Mouse (Mus musculus) hindbrain, embryonic 16.5 days (tissue): Measurements from ENCODE around the gene Ppp1r12a. TPM values are rescaled to one million over a fixed set of nuclear protein-coding genes. Genes with fewer than 3 reads are reported as not detected.

Source experiments
- ATAC-seq: fragments of 200-750 bp; cut with Nextera tagmentation; 2 replicates; pipeline ENCODE4 v1.8.0; 2017; ENCODE audit warnings: moderate TSS enrichment, moderate library complexity
- H3K27ac ChIP-seq: fragments of 300-500 bp; sonication (generic); 2 replicates; pipeline ENCODE4 v1.5.1; 2014; ENCODE audit warnings: low read depth, mild to moderate bottlenecking, control low read depth, low read length, moderate library complexity
- H3K27me3 ChIP-seq: fragments of 300-500 bp; sonication (generic); replicated peaks from 2 replicates; pipeline ENCODE4 v1.6.1; 2014; ENCODE audit warnings: low read length; ENCODE audit not compliant: control insufficient read depth, insufficient read depth
- H3K36me3 ChIP-seq: fragments of 300-500 bp; sonication (generic); 2 replicates; pipeline ENCODE4 v1.6.1; 2014; ENCODE audit warnings: mild to moderate bottlenecking, low read length, moderate library complexity, mixed read lengths; ENCODE audit not compliant: control insufficient read depth, insufficient read depth
- H3K4me1 ChIP-seq: fragments of 300-500 bp; sonication (generic); 2 replicates; pipeline ENCODE4 v1.6.1; 2014; ENCODE audit warnings: low read depth, low read length; ENCODE audit not compliant: control insufficient read depth, insufficient read depth
- H3K4me2 ChIP-seq: fragments of 300-500 bp; sonication (generic); 2 replicates; pipeline ENCODE4 v1.6.1; 2014; ENCODE audit warnings: mild to moderate bottlenecking, low read length, control low read depth, moderate library complexity
- H3K4me3 ChIP-seq: fragments of 300-500 bp; sonication (generic); 2 replicates; pipeline ENCODE4 v1.5.1; 2014; ENCODE audit warnings: mild to moderate bottlenecking, low read length, control low read depth, moderate library complexity
- H3K9ac ChIP-seq: fragments of 300-500 bp; sonication (generic); 2 replicates; pipeline ENCODE4 v1.6.1; 2014; ENCODE audit warnings: low read depth, mild to moderate bottlenecking, control low read depth, low read length, moderate library complexity
- H3K9me3 ChIP-seq: fragments of 300-500 bp; sonication (generic); 2 replicates; pipeline ENCODE4 v1.6.1; 2014; ENCODE audit warnings: mild to moderate bottlenecking, low read length, moderate library complexity; ENCODE audit not compliant: control insufficient read depth
- WGBS: fragments of 180-500 bp; shearing (Covaris S2); extraction: QIAGEN DNeasy Blood & Tissue Kit; methylation state at CpG from one replicate; pipeline ENCODE4 v1.1.7; 2014; 5-methylcytosine and 5-hydroxymethylcytosine counted together
- polyA plus RNA-seq: library from polyadenylated mRNA; unstranded; fragments of >200 nt; fragmentation: Nextera tagmentation; extraction: Ambion mirVana; gene quantifications from 2 replicates; pipeline ENCODE4 v1.2.1, GENCODE M21; 2015

Ppp1r12a gene
- polyA plus RNA-seq, 1 experiment from 2014 or later = 62.5 TPM

- 78% methylated on average over 6 of the region's 6 CpGs for WGBS
These were observed 11.0 kb downstream of the Ppp1r12a start for GRCm38 (mm10) chr10:108172817-108173563.

GRCm38 (mm10) chr10:108174107-108174506, 12.1 kb downstream of the Ppp1r12a start:
- no peak overlapping the region for H3K27ac ChIP-seq
- H3K9ac ChIP-seq = no peak overlapping the region
- no peak overlapping the region for H3K4me2 ChIP-seq
- 86% methylated on average over 5 of the region's 5 CpGs for WGBS
- ATAC-seq = no peak
- H3K9me3 ChIP-seq = no peaks in the 10 kb centered on the region
- H3K36me3 ChIP-seq = no peaks in the 10 kb centered on the region
- no peaks in the 10 kb centered on the region; the same call in 1 of the 2 replicates for H3K4me1 ChIP-seq
- no peaks in the 10 kb centered on the region for H3K27me3 ChIP-seq
- no peak overlapping the region for H3K4me3 ChIP-seq

More at GRCm38 (mm10) chr10:108172817-108173563, 11.0 kb downstream of the Ppp1r12a start:
- H3K4me1 ChIP-seq = no peaks in the 10 kb centered on the region; the same call in 1 of the 2 replicates
- H3K36me3 ChIP-seq = no peaks in the 10 kb centered on the region
- no peaks in the 10 kb centered on the region for H3K27me3 ChIP-seq
- no peaks in the 10 kb centered on the region for H3K9me3 ChIP-seq
- H3K4me2 ChIP-seq = no peak overlapping the region
- H3K9ac ChIP-seq = no peak overlapping the region
- no peak overlapping the region for H3K27ac ChIP-seq
- no peak overlapping the region for H3K4me3 ChIP-seq
- ATAC-seq = no peak

- 82% methylated on average over 2 of the region's 2 CpGs for WGBS
- ATAC-seq = no peak
- no peaks in the 10 kb centered on the region for H3K36me3 ChIP-seq
These were observed 13.9 kb downstream of the Ppp1r12a start for GRCm38 (mm10) chr10:108175885-108176284.

GRCm38 (mm10) chr10:108178285-108178848, 16.4 kb downstream of the Ppp1r12a start:
- H3K4me1 ChIP-seq = no peaks in the 10 kb centered on the region; the same call in 1 of the 2 replicates
- no peak overlapping the region for H3K4me2 ChIP-seq
- 96% methylated on average over 6 of the region's 6 CpGs for WGBS
- H3K9me3 ChIP-seq = no peaks in the 10 kb centered on the region
- H3K9ac ChIP-seq = no peak overlapping the region
- no peaks in the 10 kb centered on the region for H3K27me3 ChIP-seq
- no peak for ATAC-seq
- H3K27ac ChIP-seq = no peak overlapping the region
- no peaks in the 10 kb centered on the region for H3K36me3 ChIP-seq
- no peak overlapping the region for H3K4me3 ChIP-seq

More at GRCm38 (mm10) chr10:108175885-108176284, 13.9 kb downstream of the Ppp1r12a start:
- no peak overlapping the region for H3K4me2 ChIP-seq
- no peaks in the 10 kb centered on the region; the same call in 1 of the 2 replicates for H3K4me1 ChIP-seq
- no peaks in the 10 kb centered on the region for H3K27me3 ChIP-seq
- H3K9ac ChIP-seq = no peak overlapping the region
- H3K27ac ChIP-seq = no peak overlapping the region
- H3K4me3 ChIP-seq = no peak overlapping the region
- no peaks in the 10 kb centered on the region for H3K9me3 ChIP-seq

GRCm38 (mm10) chr10:108179404-108179803, 17.4 kb downstream of the Ppp1r12a start:
- Histone ChIP-seq H3K4me1 (no peaks in the 10 kb centered on the region), H3K9ac (no peak overlapping the region), H3K36me3 (no peaks in the 10 kb centered on the region), H3K4me3 (no peak overlapping the region), H3K9me3 (no peaks in the 10 kb centered on the region), H3K27ac (no peak overlapping the region), H3K4me2 (no peak overlapping the region), H3K27me3 (no peaks in the 10 kb centered on the region)
- WGBS = 70% methylated on average over 3 of the region's 3 CpGs
- no peak for ATAC-seq

- 81% methylated on average over 2 of the region's 2 CpGs for WGBS
- H3K9ac ChIP-seq = no peak overlapping the region
- no peak for ATAC-seq
These were observed 18.3 kb downstream of the Ppp1r12a start for GRCm38 (mm10) chr10:108180313-108180712.

GRCm38 (mm10) chr10:108181893-108182292, 19.9 kb downstream of the Ppp1r12a start:
- H3K27me3 ChIP-seq = no peaks in the 10 kb centered on the region
- H3K9ac ChIP-seq = no peak overlapping the region
- H3K4me2 ChIP-seq = no peak overlapping the region
- no peaks in the 10 kb centered on the region for H3K4me1 ChIP-seq
- 82% methylated on average over 3 of the region's 3 CpGs for WGBS
- no peaks in the 10 kb centered on the region for H3K9me3 ChIP-seq
- H3K4me3 ChIP-seq = no peak overlapping the region
- no peak overlapping the region for H3K27ac ChIP-seq
- no peaks in the 10 kb centered on the region for H3K36me3 ChIP-seq
- ATAC-seq = no peak

More at GRCm38 (mm10) chr10:108180313-108180712, 18.3 kb downstream of the Ppp1r12a start:
- Histone ChIP-seq H3K4me3 (no peak overlapping the region), H3K9me3 (no peaks in the 10 kb centered on the region), H3K27me3 (no peaks in the 10 kb centered on the region), H3K27ac (no peak overlapping the region), H3K4me2 (no peak overlapping the region), H3K36me3 (no peaks in the 10 kb centered on the region), H3K4me1 (no peaks in the 10 kb centered on the region)

GRCm38 (mm10) chr10:108182386-108182785, 20.4 kb downstream of the Ppp1r12a start:
- no peak for ATAC-seq
- Histone ChIP-seq H3K4me1 (no peaks in the 10 kb centered on the region), H3K27ac (no peak overlapping the region), H3K4me2 (no peak overlapping the region), H3K27me3 (no peaks in the 10 kb centered on the region), H3K9ac (no peak overlapping the region), H3K4me3 (no peak overlapping the region), H3K36me3 (no peaks in the 10 kb centered on the region), H3K9me3 (no peaks in the 10 kb centered on the region)
- 68% methylated on average over 4 of the region's 4 CpGs for WGBS

GRCm38 (mm10) chr10:108184763-108185162, 22.8 kb downstream of the Ppp1r12a start:
- no peaks in the 10 kb centered on the region for H3K27me3 ChIP-seq
- no peaks in the 10 kb centered on the region for H3K9me3 ChIP-seq
- no peak overlapping the region for H3K9ac ChIP-seq
- H3K27ac ChIP-seq = no peak overlapping the region
- no peak overlapping the region for H3K4me3 ChIP-seq
- no peaks in the 10 kb centered on the region for H3K36me3 ChIP-seq
- no peak overlapping the region for H3K4me2 ChIP-seq
- 63% methylated on average over 8 of the region's 8 CpGs for WGBS
- ATAC-seq = no peak
- no peaks in the 10 kb centered on the region for H3K4me1 ChIP-seq
